Mouse (Mus musculus): Measurements from ENCODE around the gene Bmi1.

The Bmi1 gene

DNA sequence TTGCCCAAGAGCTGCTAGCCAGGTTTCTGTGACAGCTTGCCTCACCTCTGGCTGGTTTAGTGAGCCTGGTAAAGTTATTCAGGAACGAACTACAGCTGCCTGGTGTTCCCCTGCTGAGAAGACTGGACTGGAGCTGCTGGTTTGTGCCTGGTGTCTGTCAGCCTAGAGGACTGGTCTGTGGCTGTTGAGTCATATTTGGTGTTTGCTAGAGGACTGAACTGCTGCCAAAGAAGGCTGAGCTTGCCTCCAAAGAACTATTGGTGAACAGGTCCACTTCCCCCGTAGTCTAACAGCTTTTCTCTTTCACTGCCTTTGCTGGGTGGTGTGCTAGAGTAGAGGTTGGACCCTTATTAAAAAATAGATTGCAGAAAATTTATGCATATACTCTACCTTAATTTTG lies 36.3 kb downstream of the Bmi1 start:
- in situ Hi-C loops (cut with MboI), result no loop called here

GRCm38 (mm10) chr2:18714337-18714736 lies 37.5 kb downstream of the Bmi1 start:
- in situ Hi-C loops (cut with MboI), result no loop called here

DNA sequence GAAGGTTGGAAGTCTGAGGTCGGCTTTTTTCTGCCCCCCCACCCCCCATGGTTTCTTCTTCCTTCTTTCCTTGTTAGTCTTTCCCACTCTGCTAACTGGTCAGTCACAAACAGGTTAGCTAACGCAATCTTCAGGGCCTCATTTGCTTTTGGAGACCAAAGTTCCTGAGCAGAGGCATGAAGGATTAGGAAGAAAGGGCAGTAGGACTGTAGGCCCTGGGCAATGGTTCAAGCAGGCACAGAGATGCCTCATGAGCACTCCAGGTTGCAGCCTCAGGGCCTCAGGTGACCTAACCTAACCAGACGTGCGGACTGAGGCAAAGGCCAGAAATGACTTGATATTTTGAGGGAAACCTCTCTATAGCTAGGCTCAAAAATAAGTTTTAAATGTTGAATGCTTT lies 41.7 kb downstream of the Bmi1 start:
- in situ Hi-C loops (cut with MboI), result no loop called here

DNA sequence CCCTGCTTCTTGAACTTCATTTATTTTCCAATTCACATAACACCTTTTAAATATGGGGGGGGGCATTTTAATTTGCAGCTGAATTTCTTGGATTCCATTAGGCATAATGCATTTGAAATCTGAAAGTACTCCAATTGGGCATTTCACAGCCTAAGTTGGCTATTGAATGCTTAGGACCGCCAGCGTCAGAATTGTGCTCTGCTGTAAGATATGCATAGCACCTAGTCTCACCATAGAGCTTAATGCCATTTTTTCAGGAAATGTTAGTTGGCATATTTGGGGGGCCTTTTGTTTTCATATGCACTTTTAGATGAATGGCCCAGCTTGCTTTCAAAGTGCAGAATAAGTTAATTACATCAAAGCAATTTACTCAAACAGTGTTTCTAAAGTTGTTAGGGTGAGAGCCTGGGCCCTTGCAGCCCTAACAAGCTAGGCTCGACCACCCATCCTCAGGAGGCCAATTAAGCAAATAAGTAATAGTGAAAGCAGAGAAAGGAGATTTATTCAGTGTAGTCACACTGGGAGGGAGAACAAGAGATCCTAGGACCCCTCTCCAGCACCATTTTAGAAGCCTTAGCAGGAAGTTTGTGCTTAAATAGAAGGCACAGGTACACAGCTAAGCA lies 45.5 kb downstream of the Bmi1 start:
- in situ Hi-C loops (cut with MboI), result no loop called here

- in situ Hi-C loops (cut with MboI), result no loop called here
Observed at GRCm38 (mm10) chr2:18724462-18724861, 47.6 kb downstream of the Bmi1 start.

GRCm38 (mm10) chr2:18725880-18726279 lies 49.1 kb downstream of the Bmi1 start:
- in situ Hi-C loops (cut with MboI), result no loop called here

DNA sequence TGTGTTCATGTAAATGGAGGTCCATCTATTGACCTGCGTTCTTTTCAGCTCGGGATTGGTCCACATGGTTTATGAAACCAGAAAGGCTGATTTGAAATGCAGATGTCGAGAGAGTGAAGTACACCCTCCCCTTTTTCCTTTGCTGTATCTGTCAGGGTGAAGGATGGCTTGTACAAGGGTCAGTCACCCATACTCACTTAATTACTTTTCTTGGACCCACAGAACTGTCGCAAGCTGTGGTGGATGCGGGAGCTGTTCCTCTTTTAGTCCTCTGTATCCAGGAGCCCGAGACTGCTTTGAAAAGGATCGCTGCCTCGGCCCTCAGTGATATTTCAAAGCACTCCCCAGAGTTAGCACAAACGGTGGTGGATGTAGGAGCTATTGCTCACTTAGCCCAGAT lies 54.9 kb downstream of the Bmi1 start:
- in situ Hi-C loops (cut with MboI), result no loop called here

DNA sequence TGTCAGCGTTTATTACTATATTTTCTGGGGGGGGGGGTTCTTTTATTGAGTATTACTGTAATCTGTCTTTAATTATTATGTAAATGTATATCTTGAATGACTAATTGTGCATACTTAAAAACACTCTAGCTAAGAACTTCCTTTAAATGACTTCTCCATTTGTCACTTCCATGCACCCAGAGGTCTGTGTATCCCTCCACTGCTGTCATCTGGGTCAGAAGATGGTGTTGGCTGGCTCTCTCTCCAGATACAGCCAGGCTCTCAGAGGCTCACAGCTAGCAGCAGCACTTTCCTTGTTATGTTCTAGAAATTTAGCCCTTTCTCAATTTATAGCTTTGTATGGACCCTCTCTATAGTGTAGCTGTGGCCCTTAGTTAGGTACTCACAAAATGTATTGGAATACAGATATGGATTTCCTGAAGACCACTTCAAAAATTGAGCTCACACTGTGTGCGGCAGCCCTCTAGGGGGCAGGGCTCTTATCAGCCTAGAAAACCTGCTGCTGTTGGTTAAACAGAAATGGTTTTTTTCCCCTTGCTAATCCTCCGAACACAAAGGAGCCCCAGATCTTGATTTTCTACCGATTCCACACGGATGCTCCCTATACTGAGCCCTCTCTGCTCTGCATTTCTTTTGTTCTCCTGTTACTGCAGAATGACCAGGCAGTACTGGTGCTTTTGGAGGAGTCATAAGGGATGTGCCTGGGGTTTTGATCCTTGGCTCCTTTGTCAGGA lies 57.7 kb downstream of the Bmi1 start:
- in situ Hi-C loops (cut with MboI), result no loop called here

All from mature B cell (primary cell).